Mouse (Mus musculus) bone marrow macrophage, adult 2 months (primary cell): ENCODE measurements around the gene Atrn.

Experiments used
- CTCF ChIP-seq: IDR thresholded peaks from 2 replicates; pipeline ENCODE4 v1.5.1; 2012; ENCODE audit warnings: low read depth, mild to moderate bottlenecking, low read length, moderate library complexity
- POLR2A ChIP-seq: IDR thresholded peaks from 2 replicates; pipeline ENCODE4 v1.6.1; 2012; ENCODE audit warnings: mild to moderate bottlenecking, low read depth, low read length, borderline replicate concordance

GRCm38 (mm10) chr2:130928031-130928430, 21.7 kb downstream of the Atrn start:
- TF ChIP-seq CTCF (no peak), POLR2A (no peak)
